Mouse (Mus musculus): ENCODE data around the gene Sorl1. TPM values are rescaled to one million over a fixed set of nuclear protein-coding genes. Genes with fewer than 3 reads are reported as not detected.

Gene Sorl1
- polyA plus RNA-seq, 1 experiment from 2014 or later, result 18.8 TPM

DNA sequence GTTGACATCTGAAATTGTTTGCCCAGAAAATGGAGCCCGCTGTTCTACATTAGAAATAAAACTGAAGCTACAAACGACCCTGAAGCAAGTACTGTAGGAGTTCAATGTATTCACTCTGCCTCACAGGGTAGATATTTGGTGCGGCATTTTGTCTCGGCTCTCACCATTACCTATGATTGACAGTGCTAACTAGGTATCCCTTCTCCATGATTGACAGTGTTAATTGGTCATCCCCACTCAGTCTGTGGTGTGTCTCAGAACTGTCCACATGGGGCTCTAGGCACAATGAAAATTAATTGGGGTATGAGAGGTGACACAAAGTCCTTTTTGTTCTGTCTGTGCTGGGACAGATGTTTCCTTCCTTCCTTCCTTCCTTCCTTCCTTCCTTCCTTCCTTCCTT lies 23.9 kb upstream of the Sorl1 start:
- H3K9ac ChIP-seq (replicated peaks), result no peak overlapping the region
- WGBS, result 38% methylated on average over 4 of the region's 4 CpGs
- ATAC-seq (replicated peaks), result peak; percentile 60; the same call in 1 of the 2 replicates
- 0 out of 2 replicates have a peak, but pooled peaks cover 5% of the 10 kb centered on the region for H3K4me1 ChIP-seq
- H3K27ac ChIP-seq (replicated peaks), result no peak overlapping the region
- H3K4me2 ChIP-seq (replicated peaks), result no peak overlapping the region
- no peaks in the 10 kb centered on the region for H3K36me3 ChIP-seq
- no peak overlapping the region for H3K4me3 ChIP-seq
- no peaks in the 10 kb centered on the region for H3K9me3 ChIP-seq
- no peaks in the 10 kb centered on the region for H3K27me3 ChIP-seq

DNA sequence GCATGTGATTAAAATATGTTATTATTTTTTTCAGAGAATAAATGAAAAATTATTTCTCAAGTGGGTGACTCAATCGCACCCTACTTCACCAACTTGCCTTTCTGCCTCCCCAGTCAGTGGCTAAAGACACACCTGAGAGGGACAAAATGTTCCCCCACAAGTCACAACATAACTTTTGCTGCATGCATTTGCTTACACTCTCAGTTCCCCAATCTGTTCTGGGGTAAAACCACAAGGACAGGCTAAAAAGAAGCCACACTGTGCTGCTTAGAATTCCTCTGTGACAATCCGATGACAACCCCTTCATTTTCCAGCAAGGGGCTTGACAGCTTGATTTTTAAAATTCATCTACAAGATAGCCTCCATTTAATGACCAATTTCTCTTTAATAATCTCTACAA lies 22.4 kb upstream of the Sorl1 start:
- ATAC-seq (replicated peaks), result no peak
- 0 out of 2 replicates have a peak, but pooled peaks cover 5% of the 10 kb centered on the region for H3K4me1 ChIP-seq
- H3K9ac ChIP-seq (replicated peaks), result no peak overlapping the region
- no peaks in the 10 kb centered on the region for H3K27me3 ChIP-seq
- no peak overlapping the region for H3K4me3 ChIP-seq
- no peaks in the 10 kb centered on the region for H3K9me3 ChIP-seq
- H3K36me3 ChIP-seq, result no peaks in the 10 kb centered on the region
- WGBS, result 91% methylated on average over 2 of the region's 2 CpGs
- H3K4me2 ChIP-seq (replicated peaks), result no peak overlapping the region
- H3K27ac ChIP-seq (replicated peaks), result no peak overlapping the region

DNA sequence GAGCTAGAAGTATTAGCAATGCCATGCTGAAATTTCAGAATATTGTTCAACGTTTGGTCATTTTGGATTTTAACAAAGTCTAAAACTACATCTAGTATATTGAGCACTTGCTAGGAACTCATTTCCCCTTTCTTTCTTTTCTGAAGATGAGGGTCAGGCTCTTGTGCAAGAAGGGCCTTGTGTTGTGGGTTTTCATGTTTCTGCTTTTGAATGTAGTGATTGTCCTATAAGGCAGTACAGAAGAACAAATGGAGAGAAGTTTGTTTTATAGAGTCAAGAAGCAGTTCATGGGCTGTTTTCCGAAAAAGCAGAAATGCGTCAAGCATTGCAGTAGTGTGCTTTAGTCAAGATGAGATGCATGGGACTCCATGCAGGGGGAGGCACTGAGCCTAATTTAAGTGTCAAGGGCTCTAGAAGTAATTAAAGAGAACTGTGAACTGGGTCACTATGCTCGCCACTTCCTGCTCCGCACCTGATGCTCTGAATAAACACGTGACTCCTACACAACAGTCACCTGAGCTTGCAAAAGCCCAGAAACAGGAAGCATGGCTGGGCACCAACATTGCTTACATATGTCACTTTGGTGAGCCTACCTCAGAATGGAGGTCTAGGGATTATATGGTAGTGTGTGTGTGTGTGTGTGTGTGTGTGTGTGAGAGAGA lies 17.6 kb upstream of the Sorl1 start:
- H3K9ac ChIP-seq (replicated peaks), result no peak overlapping the region

DNA sequence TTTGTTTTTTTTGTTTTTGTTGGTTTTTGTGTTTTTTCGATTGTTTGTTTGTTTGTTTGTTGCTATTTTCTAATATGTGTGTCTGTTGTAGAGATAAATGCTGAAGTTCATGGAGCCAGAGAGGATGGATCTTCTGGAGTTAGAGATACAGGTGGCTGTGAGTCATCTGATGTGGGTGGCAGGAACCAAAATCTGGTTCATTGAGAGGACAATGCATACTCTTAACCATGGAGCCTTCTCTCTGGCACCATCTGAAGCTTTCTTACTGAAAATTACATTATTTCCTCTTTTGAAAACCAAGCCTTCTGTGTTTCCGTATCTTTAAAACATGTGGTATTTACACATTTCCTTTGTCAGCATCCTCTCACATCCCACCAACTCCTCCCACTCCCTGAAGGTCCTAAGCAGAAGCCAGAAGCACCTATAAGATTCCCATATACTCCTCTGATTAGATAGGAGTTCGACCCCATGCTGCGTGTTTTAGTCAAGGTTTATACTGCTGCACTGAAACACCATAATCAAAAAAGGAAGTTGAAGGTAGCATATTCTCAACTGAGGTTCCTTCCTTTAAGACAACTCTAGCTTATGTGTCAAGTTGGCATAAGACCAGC lies 14.3 kb upstream of the Sorl1 start:
- Histone ChIP-seq H3K27me3 (no peaks in the 10 kb centered on the region), H3K4me3 (no peak overlapping the region), H3K4me1 (no peaks in the 10 kb centered on the region), H3K4me2 (replicated peaks) (no peak overlapping the region), H3K36me3 (no peaks in the 10 kb centered on the region), H3K9me3 (no peaks in the 10 kb centered on the region), H3K27ac (replicated peaks) (no peak overlapping the region), H3K9ac (replicated peaks) (no peak overlapping the region)
- no peak for ATAC-seq (replicated peaks)
- 92% methylated on average over 4 of the region's 4 CpGs for WGBS

More for the DNA sequence above, 17.6 kb upstream of the Sorl1 start:
- Histone ChIP-seq H3K9me3 (no peaks in the 10 kb centered on the region), H3K27ac (replicated peaks) (no peak overlapping the region), H3K4me3 (no peak overlapping the region), H3K27me3 (no peaks in the 10 kb centered on the region), H3K4me2 (replicated peaks) (no peak overlapping the region), H3K4me1 (no peaks in the 10 kb centered on the region), H3K36me3 (no peaks in the 10 kb centered on the region)
- no peak for ATAC-seq (replicated peaks)
- 83% methylated on average over 6 of the region's 6 CpGs for WGBS

DNA sequence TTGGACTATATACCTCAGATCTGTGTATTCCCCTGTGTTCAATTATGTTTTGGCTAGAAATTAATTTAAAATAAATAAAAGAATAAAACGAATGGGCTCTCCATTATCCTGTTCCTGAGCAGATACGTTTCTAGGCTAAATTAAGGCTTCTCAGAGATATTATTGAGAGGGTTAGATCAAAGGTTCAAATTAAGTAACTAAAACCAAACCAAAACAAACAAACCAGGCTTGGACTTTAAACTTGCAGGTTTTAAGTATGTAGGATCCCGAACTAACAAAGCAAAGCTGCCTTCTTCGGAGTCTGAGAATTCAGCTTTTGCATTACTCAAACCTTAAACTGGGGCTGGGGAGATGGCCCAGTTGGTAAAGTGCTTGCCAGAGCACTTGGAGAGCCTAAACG lies 13.5 kb upstream of the Sorl1 start:
- Histone ChIP-seq H3K4me3 (no peak overlapping the region), H3K27ac (replicated peaks) (no peak overlapping the region), H3K9ac (replicated peaks) (no peak overlapping the region), H3K36me3 (no peaks in the 10 kb centered on the region), H3K27me3 (no peaks in the 10 kb centered on the region), H3K9me3 (no peaks in the 10 kb centered on the region), H3K4me1 (no peaks in the 10 kb centered on the region), H3K4me2 (replicated peaks) (no peak overlapping the region)
- ATAC-seq (replicated peaks), result no peak
- WGBS, result 85% methylated on average over 5 of the region's 5 CpGs

DNA sequence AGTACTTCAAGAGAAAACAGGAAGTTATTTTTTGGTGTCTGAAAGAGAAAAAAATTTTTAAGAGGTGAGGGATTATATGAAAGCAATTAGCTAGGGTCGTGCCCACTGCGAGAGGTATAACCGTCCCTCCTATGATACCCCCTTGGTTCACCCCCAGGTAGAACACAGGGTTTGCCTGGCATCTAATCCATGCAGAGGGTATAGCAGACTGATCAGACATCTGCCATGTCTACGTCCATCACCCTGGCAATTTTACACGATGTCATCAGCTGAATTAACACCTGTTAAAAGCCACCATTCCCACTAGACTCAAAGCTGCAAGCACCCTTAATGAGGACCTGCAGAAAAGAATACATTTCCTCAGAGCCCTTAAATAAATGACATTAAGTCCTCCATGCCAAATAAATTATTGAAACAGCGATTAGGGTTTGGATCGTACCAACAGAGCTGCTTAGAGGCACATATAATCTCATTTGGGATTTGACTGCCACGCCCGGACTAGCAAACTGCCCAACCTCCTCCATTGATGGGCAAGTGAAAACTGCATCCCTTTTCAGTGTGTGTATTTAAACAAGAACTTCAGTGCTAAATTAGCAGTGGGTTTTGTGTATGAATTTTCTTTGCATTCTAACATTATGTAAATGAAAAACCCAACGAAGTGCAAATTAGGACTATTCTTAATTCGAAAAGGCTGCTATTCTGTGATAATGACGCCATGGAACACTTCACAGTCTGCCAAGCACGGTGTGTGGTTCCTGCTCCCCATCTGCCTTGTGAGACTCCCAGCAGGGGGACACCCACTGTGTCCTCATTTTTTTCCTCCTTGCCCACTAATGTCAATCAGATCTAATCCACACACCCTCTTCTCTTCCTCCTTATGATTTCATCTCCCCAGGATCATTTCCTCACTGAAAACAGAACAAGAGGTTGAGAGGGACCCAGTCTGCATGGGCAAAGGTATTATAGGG lies 7.0 kb upstream of the Sorl1 start:
- H3K27me3 ChIP-seq, result no peaks in the 10 kb centered on the region
- ATAC-seq (replicated peaks), result peak; percentile 85
- H3K4me1 ChIP-seq, result peaks cover 21% of the 10 kb centered on the region
- H3K27ac ChIP-seq (replicated peaks), result peak overlapping the region; percentile 61
- H3K36me3 ChIP-seq, result no peaks in the 10 kb centered on the region
- no peak overlapping the region for H3K9ac ChIP-seq (replicated peaks)
- H3K9me3 ChIP-seq, result no peaks in the 10 kb centered on the region
- no peak overlapping the region for H3K4me3 ChIP-seq
- 29% methylated on average over 13 of the region's 13 CpGs for WGBS
- H3K4me2 ChIP-seq (replicated peaks), result no peak overlapping the region

DNA sequence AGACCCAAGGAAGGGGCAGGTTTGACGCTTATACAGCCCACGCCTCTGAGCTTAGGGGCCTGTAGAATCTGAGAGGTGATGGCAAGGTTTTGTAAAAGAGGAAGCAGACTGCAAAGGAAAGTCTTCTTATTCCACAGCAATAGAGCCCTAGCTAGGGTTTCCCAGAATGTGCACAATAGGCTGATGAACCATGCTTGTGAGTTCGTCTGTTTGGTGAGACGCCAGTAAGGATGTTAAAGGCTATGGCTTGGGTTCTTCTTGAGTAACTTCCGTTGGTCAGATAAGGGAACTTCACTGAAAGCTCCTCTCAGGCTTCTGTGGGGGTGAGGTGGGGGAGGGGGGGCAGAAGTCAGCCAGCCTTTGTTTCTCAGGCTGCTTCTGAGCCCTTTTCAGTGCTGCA lies 3.9 kb upstream of the Sorl1 start:
- Histone ChIP-seq H3K36me3 (no peaks in the 10 kb centered on the region), H3K4me3 (no peak overlapping the region), H3K9me3 (no peaks in the 10 kb centered on the region), H3K27ac (replicated peaks) (no peak overlapping the region), H3K4me2 (replicated peaks) (no peak overlapping the region), H3K4me1 (peaks cover 38% of the 10 kb centered on the region), H3K27me3 (no peaks in the 10 kb centered on the region), H3K9ac (replicated peaks) (no peak overlapping the region)
- WGBS, result 85% methylated on average over 5 of the region's 5 CpGs
- no peak for ATAC-seq (replicated peaks)

DNA sequence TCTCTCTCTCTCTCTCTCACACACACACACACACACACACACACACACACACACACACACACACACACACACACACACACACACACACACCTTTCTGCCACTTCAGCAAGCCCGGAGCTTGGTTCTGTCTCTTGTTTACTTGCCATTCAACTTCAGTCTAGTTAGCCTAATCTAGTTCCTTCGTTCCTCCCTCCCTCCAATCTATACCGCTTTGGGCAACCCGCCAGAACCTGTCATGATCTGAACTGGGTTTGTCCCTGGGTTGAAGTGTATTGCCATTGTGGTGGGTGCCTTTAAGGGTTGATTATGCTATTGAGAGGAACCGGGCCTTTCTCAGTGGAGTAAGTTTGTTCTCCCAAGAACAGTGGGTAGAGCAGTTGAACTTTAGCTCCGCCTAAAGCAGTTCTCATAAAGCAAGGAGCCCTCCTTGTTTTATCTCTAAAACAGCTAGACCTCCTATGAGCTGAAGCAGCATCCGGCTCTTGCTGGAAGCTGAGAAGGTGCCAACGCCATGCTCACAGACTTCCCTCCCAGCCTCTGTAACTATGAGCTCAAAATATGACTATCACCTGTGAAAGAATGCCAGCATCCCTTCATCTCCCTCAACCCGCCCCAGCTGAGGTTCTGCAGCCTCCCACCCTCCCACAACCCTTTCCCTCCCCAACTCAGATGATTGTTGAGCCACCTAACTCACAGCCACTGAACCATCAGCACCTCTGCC lies 1.3 kb upstream of the Sorl1 start:
- Histone ChIP-seq H3K27me3 (no peaks in the 10 kb centered on the region), H3K4me2 (replicated peaks) (no peak overlapping the region), H3K9ac (replicated peaks) (no peak overlapping the region), H3K36me3 (no peaks in the 10 kb centered on the region), H3K4me1 (peaks cover 48% of the 10 kb centered on the region), H3K27ac (replicated peaks) (no peak overlapping the region), H3K9me3 (no peaks in the 10 kb centered on the region), H3K4me3 (no peak overlapping the region)
- 55% methylated on average over 9 of the region's 9 CpGs for WGBS
- no peak for ATAC-seq (replicated peaks)

DNA sequence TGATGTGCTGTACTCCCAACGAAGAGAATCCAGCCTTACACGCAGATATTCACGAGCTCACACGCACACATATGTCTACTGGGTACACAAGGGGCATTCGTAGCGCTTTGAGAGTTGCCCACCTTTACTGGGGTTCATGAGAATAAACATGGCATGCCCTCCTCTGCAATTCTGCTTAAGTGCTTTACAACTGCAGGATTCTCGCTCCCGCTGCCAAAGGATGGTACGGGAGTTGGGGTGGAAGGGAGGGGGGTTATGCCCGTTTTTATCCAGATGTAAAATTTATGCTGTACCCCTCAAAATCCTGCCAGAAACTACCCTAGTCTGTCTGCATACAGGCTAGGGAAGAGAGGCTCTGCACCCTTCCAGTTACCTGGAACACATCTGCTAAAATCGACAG lies 893 bp downstream of the Sorl1 start:
- WGBS, result 26% methylated on average over 11 of the region's 11 CpGs
- Histone ChIP-seq H3K9me3 (no peaks in the 10 kb centered on the region), H3K4me2 (replicated peaks) (peak overlapping the region; percentile 93), H3K27me3 (no peaks in the 10 kb centered on the region), H3K4me1 (peaks cover 47% of the 10 kb centered on the region), H3K9ac (replicated peaks) (peak overlapping the region; percentile 90), H3K4me3 (peak overlapping the region; percentile 81), H3K36me3 (no peaks in the 10 kb centered on the region), H3K27ac (replicated peaks) (peak overlapping the region; percentile 77)
- no peak; the same call in 1 of the 2 replicates for ATAC-seq (replicated peaks)

DNA sequence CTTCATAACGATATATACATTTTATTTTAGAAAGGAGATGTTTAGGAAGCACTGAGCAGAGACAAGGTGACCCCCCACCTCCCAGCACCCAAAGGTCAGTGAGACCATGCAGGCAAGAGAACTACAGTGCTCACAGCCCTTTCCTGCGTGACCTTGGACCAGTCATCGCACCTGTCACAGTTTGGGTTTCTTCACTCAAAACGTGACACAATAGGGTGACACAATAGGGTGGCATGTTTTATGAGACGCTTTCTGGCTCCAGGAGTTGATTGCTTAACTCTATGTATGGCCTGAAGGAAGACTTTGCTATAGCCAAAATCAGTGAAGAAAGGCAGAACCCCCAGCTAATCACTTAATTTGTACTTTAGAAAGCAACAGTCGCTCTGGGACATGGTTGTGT lies 1.7 kb downstream of the Sorl1 start:
- no peaks in the 10 kb centered on the region for H3K9me3 ChIP-seq
- peak overlapping the region; percentile 81 for H3K4me3 ChIP-seq
- peak overlapping the region; percentile 93 for H3K4me2 ChIP-seq (replicated peaks)
- no peak for ATAC-seq (replicated peaks)
- no peaks in the 10 kb centered on the region for H3K27me3 ChIP-seq
- WGBS, result 73% methylated on average over 6 of the region's 6 CpGs
- H3K27ac ChIP-seq (replicated peaks), result no peak overlapping the region
- H3K36me3 ChIP-seq, result no peaks in the 10 kb centered on the region
- peaks cover 47% of the 10 kb centered on the region for H3K4me1 ChIP-seq
- peak overlapping the region; percentile 90; the same call in 1 of the 2 replicates for H3K9ac ChIP-seq (replicated peaks)

DNA sequence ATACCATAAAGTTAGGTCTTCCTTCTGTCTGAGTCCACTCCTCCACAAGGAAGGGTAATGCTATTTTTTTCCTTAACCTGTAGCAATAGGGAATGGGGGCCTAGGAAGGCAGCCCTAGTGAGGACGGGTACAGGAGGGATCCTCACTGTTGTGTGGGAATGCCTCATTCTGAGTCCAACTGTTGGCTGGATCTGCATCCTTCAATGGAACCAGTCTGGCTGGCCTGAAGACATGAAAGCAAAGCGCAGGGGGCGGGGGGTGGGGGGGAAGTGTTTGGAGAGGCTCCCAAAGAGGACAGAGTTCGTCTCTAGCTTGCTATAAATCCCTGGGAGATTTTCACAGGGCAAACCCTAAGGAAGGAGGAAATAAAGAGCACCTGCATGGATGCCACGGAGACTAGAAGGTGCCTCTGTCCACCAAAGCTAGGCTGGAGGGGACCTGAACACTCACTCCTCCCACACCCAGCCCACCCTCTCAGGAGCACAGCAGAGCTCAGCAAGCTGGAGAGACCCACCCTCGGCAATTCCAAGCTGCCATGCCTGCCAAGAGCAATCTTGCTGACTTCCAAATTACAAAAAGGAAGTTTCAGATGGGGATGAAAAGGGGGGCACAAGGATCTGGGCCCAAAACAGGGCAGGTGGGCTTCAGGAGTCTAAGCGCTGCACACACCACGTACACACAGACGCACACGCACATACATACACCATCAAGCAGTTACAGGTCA lies 2.3 kb downstream of the Sorl1 start:
- ATAC-seq (replicated peaks), result no peak
- Histone ChIP-seq H3K4me2 (replicated peaks) (peak overlapping the region; percentile 93), H3K4me3 (peak overlapping the region; percentile 81), H3K4me1 (peaks cover 48% of the 10 kb centered on the region), H3K27me3 (no peaks in the 10 kb centered on the region), H3K27ac (replicated peaks) (0 out of 2 replicates have a peak overlapping the region, but pooled peaks have one; percentile 7), H3K9me3 (no peaks in the 10 kb centered on the region), H3K36me3 (no peaks in the 10 kb centered on the region), H3K9ac (replicated peaks) (0 out of 2 replicates have a peak overlapping the region, but pooled peaks have one; percentile 5)
- WGBS, result 63% methylated on average over 10 of the region's 10 CpGs

Measured in forebrain, embryonic 15.5 days (tissue).